Comparison of ENCODE assay signal across 1 mouse cellular context in the genomic region with DNA sequence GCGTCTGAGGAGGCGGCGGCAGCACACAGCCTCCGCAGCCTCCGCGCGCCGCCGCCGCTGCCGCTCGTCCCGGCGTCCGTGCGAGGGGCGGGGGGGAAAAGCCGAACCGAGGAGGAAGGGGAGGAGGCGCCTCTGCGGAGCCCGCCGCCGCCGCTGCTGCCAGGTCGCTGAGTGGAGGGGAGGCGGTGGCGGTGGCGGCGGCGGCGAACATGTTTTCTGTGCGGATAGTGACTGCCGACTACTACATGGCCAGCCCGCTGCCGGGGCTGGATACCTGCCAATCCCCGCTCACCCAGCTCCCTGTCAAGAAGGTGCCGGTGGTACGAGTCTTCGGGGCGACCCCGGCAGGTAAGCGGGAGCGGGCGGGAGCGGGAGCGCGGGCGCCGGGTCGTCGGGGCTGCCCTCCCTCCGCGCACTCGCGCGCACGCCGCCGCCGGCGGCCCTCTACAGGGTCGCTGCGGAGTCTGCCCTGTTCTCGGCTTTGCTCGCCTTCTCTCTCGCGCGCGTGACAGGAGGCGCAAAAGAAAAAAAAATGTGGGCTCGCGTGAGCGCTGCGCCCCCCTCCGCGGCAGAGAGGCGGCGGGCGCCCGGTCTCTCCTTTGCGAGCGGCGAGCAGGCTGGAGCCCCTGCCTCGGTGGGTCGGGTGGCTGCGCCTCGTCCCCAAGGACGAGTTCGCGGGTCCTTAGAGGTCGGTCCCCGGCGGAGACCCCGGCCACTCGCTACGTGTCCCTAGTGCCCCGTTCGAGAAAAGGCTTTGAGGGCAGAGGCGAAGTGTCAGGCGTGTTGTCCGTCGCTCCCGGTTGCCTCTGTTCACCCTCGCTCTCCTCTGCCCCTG.
TF ChIP-seq lines count a peak whose summit lies in the region.

No protein-coding gene starts in this region.

TF ChIP-seq in CH12.LX, 34 proteins besides CTCF, POLR2A, EP300 and RAD21:
- TF ChIP-seq USF1 (IDR thresholded peaks at IDR 0.05; ENCODE audit: low read depth, low read length) (no peak), MAFK (IDR thresholded peaks at IDR 0.05; ENCODE audit: insufficient replicate concordance, low read length) (no peak), RCOR1 (conservative IDR thresholded peaks at IDR 0.05; ENCODE audit: low read depth, low read length) (no peak), MYC (IDR thresholded peaks at IDR 0.05; ENCODE audit: low read depth, low read length) (no peak), SIN3A (IDR thresholded peaks at IDR 0.05; ENCODE audit: low read length) (peak; percentile 17; the same call in 1 of the 2 replicates), HCFC1 (IDR thresholded peaks at IDR 0.05; ENCODE audit: low read depth, low read length) (no peak), ZMIZ1 (IDR thresholded peaks at IDR 0.05; ENCODE audit: low read depth, low read length) (no peak), TCF12 (IDR thresholded peaks at IDR 0.05; ENCODE audit: low read depth, low read length) (no peak), E2F4 (IDR thresholded peaks at IDR 0.05; ENCODE audit: insufficient replicate concordance, low read depth, low read length) (no peak), CHD1 (IDR thresholded peaks at IDR 0.05; ENCODE audit: low read depth, low read length) (no peak), PAX5 (IDR thresholded peaks at IDR 0.05; ENCODE audit: low read length) (no peak), SMC3 (IDR thresholded peaks at IDR 0.05; ENCODE audit: low read depth, low read length) (no peak), NELFE (IDR thresholded peaks at IDR 0.05; ENCODE audit: low read depth, low read length) (no peak), TBP (conservative IDR thresholded peaks at IDR 0.05; ENCODE audit: low read depth, low read length) (no peak), MAX (IDR thresholded peaks at IDR 0.05; ENCODE audit: low read length) (no peak), UBTF (IDR thresholded peaks at IDR 0.05; ENCODE audit: low read depth, low read length) (peak; percentile 50; the same call in 1 of the 2 replicates), JUND (conservative IDR thresholded peaks at IDR 0.05; ENCODE audit: low read depth, low read length) (no peak), BHLHE40 (IDR thresholded peaks at IDR 0.05; ENCODE audit: low read depth, low read length) (peak; percentile 82), GABPA (IDR thresholded peaks at IDR 0.05; ENCODE audit: insufficient replicate concordance, low read depth, low read length) (no peak), MEF2A (IDR thresholded peaks at IDR 0.05; ENCODE audit: borderline replicate concordance, low read depth, low read length) (no peak; the same call in 1 of the 2 replicates), ZC3H11A (IDR thresholded peaks at IDR 0.05; ENCODE audit: low read depth, low read length) (no peak), KAT2A (IDR thresholded peaks at IDR 0.05; ENCODE audit: insufficient replicate concordance, low read length) (no peak), ELF1 (IDR thresholded peaks at IDR 0.05; ENCODE audit: low read depth, low read length) (peak; percentile 2; the same call in 1 of the 2 replicates), ZNF384 (IDR thresholded peaks at IDR 0.05; ENCODE audit: low read depth, low read length) (peak; percentile 59), MAZ (IDR thresholded peaks at IDR 0.05; ENCODE audit: low read depth, low read length) (no peak), CHD2 (IDR thresholded peaks at IDR 0.05; ENCODE audit: low read length) (no peak), IRF4 (IDR thresholded peaks at IDR 0.05; ENCODE audit: low read depth, low read length) (no peak), NRF1 (IDR thresholded peaks at IDR 0.05; ENCODE audit: low read depth, low read length) (0 out of 2 replicates have a peak, but pooled peaks have one; percentile 29), POLR2AphosphoS2 (IDR thresholded peaks at IDR 0.05; ENCODE audit: low read depth, low read length) (no peak), ETS1 (conservative IDR thresholded peaks at IDR 0.05; ENCODE audit: low read depth, low read length) (no peak), USF2 (conservative IDR thresholded peaks at IDR 0.05; ENCODE audit: low read depth, low read length) (no peak), JUN (IDR thresholded peaks at IDR 0.05; ENCODE audit: insufficient read depth, low read depth, low read length) (no peak), ZKSCAN1 (IDR thresholded peaks at IDR 0.05; ENCODE audit: borderline replicate concordance, low read depth, low read length) (no peak), MXI1 (IDR thresholded peaks at IDR 0.05; ENCODE audit: low read depth, low read length) (no peak; the same call in none of the 2 replicates)
